Mouse (Mus musculus) heart, postnatal 25 days (tissue): ENCODE data around the gene Fetub. TPM values are rescaled to one million over a fixed set of nuclear protein-coding genes. Genes with fewer than 3 reads are reported as not detected.
"Not testable (repeated sequence)": the region's sequence is repeated elsewhere in the genome, so short reads cannot be mapped to it uniquely, and the experiment has no call there.

Experiments used
- DNase-seq: peaks from one replicate; pipeline ENCODE4 v3.0.0; 2022; ENCODE audit warnings: low spot score
- intact Hi-C: fragments of 180-260 bp; cut with DNase I; formaldehyde crosslinking; loops from one replicate; pipeline ENCODE4 v1.15.1; 2025
- total RNA-seq, 2 experiments: library from RNA; stranded (reverse); gene quantifications; 2 replicates each; pipeline ENCODE4 v1.2.3; 2021

Gene Fetub
- total RNA-seq, 2 experiments from 2014 or later, result 0.21 TPM; not detected in 1

GRCm38 (mm10) chr16:22899866-22900570 lies 18.1 kb upstream of the Fetub start:
- intact Hi-C loops, result no loop called here
- no peak for DNase-seq

- intact Hi-C loops, result no loop called here
- no peak for DNase-seq
Measured at GRCm38 (mm10) chr16:22901326-22901725, 16.8 kb upstream of the Fetub start.

DNA sequence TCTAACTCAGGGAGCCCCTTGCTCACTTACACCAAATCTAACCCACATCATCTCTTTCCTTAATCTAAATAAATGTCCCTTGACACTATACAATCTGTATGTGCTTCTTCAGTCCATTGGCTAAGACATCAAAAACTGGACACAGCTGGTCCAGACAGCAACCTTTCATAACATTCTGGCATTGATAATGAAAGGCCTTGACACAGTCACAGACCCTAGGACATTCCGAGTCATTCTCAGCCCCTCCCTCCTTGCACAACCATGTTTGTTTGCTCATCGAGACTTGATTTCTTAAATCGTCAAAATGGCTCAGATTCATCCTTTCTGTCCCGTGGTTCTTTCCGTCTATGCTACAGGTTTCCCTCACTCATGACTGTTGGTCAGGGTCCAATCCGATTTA lies 8.8 kb upstream of the Fetub start:
- intact Hi-C loops, result no loop called here
- no peak for DNase-seq

DNA sequence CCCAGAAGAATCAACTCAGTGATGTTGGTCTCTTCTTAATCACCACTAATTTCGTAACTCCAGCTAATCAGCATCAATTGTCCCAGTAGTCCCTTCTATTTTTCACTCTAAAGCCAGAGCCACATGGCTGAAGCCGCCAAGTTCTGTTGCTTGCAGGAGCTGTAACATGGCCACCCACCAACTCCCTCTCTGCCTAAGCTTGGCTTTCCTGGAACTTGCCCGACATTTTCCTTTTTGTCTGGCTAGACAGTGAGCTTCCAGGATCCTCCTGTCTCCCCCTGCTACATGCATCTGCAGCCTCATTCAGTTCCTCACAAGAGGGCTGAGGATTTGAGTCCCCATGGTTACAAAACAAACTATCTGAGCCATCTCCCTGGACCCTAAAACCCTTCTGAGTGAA lies 6.1 kb upstream of the Fetub start:
- peak; percentile 31 for DNase-seq
- intact Hi-C loops, result no loop called here

DNA sequence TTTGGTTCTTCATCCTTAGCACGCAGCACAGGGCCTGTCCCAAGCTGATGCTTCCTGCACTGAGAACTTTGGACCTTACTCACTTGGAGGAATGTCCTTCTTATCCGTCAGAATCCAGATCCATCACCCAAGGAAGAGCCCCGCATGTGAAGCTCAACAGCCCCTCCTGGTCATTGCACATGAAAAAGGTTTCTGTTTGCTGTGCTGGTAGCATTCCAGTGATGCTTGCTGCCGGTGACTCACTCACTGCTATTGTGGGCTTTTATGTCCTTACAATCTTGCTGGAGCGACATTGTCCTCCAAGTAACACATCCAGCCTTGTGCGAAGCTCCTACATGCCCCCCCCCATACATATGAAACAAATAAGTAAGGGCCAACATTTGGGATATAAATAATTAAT lies 5.2 kb upstream of the Fetub start:
- DNase-seq, result no peak
- intact Hi-C loops, result no loop called here

GRCm38 (mm10) chr16:22914276-22914675 lies 3.9 kb upstream of the Fetub start:
- intact Hi-C loops, result no loop called here
- no peak for DNase-seq

GRCm38 (mm10) chr16:22918664-22919312 lies 654 bp downstream of the Fetub start:
- intact Hi-C loops, result no loop called here
- no peak for DNase-seq

GRCm38 (mm10) chr16:22919971-22920854 lies 2.1 kb downstream of the Fetub start:
- DNase-seq, result peak; percentile 22
- intact Hi-C loops, result no loop called here

GRCm38 (mm10) chr16:22921761-22922160 lies 3.6 kb downstream of the Fetub start:
- DNase-seq, result no peak
- intact Hi-C loops, result no loop called here

DNA sequence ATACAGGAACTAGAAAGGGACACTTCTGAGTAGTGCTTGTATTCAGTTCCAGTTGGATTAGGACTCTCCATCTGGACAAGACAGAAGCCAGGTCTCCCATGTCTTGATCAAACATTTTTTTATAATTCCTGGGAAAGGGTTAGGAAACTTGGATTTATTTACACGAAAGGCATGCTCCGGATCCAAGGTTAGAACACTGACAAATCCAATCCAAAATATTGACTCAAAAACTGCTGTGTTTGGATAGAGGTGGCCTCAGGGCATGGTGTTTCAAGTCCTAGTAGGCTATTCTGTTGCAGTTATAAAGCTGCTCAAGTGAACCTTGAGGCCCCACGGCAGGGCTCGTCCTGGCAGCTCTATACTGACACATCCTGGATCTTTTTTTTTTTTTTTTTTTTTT lies 4.3 kb downstream of the Fetub start:
- no peak for DNase-seq
- intact Hi-C loops, result no loop called here

DNA sequence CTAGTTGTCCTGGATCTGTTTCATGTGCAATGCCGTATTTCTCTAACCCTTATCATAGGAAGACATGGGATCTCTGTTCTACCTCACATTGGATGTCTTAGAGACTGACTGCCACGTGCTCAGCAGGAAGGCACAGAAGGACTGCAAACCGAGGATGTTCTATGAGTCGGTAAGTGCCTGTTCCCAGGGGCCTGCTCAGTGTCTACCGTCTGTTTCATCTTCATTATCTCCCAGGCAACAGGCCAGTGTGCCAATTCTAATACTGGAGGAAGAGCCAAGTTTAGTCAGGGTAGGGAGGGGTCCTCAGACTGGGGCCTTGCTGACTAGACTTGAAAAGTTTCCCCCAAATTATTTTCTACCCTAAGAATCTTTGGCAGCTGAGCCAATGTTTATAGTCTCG lies 11.4 kb downstream of the Fetub start:
- no peak for DNase-seq
- intact Hi-C loops, result no loop called here

GRCm38 (mm10) chr16:22931431-22932200 lies 13.5 kb downstream of the Fetub start:
- intact Hi-C loops, result no loop called here
- DNase-seq, result no peak

DNA sequence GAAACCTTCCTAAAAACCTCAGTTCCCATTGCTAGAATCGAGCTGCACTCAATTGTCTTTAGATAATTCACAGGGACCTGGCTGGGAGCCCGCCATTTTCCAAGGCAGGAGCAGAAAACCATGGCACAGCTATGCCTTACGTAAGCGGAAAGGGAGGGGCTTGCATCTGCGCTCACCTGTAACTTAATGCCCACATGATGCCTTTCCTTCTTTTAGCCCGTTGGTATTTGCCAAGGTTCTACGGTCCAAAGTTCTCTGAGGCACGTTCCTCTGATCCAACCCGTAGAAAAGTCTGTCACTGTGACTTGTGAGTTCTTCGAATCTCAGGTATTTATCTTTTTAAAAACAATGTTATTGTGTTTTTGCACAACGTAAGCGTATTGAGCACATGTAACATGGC lies 19.5 kb downstream of the Fetub start:
- intact Hi-C loops, result no loop called here
- no peak for DNase-seq

DNA sequence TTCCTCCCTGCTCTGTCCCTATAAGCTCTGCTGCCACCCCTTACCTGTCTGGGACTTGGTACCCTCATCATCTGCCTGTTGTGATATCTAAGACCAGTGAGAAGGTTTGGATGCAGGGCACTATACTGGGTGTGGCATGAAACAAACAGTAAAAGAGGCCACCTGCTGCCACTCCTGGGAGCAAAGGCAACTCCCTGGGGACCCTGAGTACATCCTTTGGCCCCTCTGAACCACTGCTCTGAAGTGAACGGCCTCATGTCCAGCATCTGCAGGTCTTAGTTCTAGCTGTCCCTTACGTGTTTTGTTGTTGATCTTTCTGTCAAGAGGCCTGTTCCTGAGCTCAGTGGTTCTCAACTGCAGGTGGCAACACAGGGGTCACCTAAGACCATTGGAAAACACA lies 20.4 kb downstream of the Fetub start:
- intact Hi-C loops, result no loop called here
- no peak for DNase-seq

- intact Hi-C loops, result no loop called here
- DNase-seq, result no peak
Measured at GRCm38 (mm10) chr16:22939120-22939695, 21.1 kb downstream of the Fetub start.

DNA sequence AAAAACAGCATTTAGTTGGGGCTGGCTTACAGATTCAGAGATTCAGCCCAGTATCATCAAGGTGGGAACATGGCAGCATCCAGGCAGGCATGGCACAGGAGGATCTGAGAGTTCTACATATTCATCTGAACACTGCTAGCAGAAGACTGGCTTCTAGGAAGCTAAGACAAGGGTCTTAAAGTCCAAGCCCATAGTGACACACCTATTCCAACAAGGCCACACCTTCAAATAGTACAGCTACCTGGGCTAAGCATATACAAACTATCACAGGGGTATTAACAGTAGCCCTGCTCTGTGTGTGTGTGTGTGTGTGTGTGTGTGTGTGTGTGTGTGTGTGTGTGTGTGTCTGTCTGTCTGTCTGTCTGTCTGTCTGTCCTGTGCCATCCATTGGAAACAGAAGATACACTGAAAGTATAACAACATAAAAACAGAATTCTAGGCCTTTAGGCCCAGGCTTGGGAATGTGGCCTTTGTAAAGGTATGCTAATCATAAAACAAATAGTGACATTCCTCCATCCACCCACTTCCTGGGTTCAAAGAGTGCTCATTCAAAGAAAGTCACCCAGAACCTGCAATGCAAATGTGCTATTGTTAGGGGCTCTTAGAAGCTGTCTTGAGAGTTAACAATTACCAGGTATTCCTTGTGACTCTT lies 23.8 kb downstream of the Fetub start:
- DNase-seq, intact Hi-C loops: not testable (repeated sequence)

DNA sequence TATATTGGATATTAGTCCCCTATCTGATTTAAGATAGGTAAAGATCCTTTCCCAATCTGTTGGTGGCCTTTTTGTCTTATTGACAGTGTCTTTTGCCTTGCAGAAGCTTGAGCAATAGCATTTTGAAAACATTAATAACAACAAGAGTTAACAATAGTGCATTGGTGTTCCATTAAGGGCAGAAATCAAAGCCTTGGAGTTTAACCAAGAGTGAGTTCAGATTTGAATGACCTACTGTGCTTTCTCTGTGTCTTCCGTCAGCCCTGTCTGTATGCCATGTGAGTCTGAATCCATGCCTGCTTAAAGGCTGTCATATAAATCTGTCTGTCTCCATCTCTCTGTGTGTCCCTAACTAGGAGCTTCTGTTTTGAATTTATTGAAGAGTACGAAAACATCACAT lies 29.2 kb downstream of the Fetub start:
- intact Hi-C loops, result no loop called here
- no peak for DNase-seq

GRCm38 (mm10) chr16:22950840-22951395 lies 32.8 kb downstream of the Fetub start, which contains the start of gene Hrg:
Gene Hrg (plus strand): TSS chr16:22951072.
- DNase-seq, result no peak
- intact Hi-C loops, result no loop called here

- DNase-seq, result no peak
- intact Hi-C loops, result loop anchor here (2.0 kb wide), 1 partner anchor 76 kb away; no protein-coding TSS in a partner anchor
Measured at GRCm38 (mm10) chr16:22953069-22953468, 34.9 kb downstream of the Fetub start.
